Mouse (Mus musculus): ENCODE results near the gene Arhgef15. TPM values are rescaled to one million over a fixed set of nuclear protein-coding genes. Genes with fewer than 3 reads are reported as not detected.

The Arhgef15 gene
- total RNA-seq, 1 experiment: 2.5 TPM

DNA sequence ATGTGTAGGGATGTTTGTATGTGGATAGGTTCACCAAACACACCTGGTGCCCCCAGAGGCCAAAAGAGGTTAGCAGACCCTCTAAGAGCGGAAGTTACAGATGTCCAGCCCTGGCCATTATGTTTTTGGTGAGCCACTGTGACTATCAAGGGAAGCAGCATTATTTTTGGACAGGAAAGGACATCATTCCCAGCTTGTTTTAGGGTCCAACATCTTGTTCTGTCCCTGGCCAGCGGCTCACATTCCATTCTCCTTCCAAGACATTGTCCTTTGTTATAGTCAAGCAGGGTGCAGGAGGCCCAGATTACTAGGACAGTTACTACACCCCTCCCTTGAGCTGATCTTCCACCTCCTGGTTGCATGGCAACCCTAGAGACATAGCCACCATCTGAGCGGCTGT is 50.0 kb downstream of the Arhgef15 start:
- no peak overlapping the region for H3K4me3 ChIP-seq (ENCODE audit: insufficient read depth in 1 of 2, low read depth in 1 of 2, low read length in 2 of 2, poor library complexity in 1 of 2, severe bottlenecking in 1 of 2)
- peaks cover 33% of the 10 kb centered on the region for H3K36me3 ChIP-seq (ENCODE audit: control insufficient read depth, insufficient read depth, low read length, poor library complexity, severe bottlenecking)

DNA sequence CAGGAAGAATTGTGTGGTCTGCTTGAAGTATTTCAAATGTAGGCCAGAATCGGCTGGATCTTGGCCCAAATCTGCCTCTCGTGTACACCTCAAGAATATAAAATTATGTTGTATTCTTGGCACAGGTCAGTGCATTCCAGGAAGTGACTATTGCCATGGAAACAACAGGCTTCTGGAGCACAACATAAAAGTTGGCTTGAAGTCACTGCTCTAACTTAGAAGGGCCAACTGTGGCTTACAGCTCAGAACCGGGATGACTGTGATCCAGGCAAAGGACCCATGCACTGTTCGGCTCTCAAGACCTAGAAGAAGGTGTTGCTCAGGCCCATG is 50.9 kb downstream of the Arhgef15 start:
- Histone ChIP-seq H3K9ac (ENCODE audit: insufficient read depth, low read depth, low read length, poor library complexity, severe bottlenecking) (no peak overlapping the region), H3K27ac (ENCODE audit: insufficient read depth, low read depth, low read length, poor library complexity, severe bottlenecking) (no peak overlapping the region), H3K36me3 (ENCODE audit: control insufficient read depth, insufficient read depth, low read length, poor library complexity, severe bottlenecking) (peaks cover 35% of the 10 kb centered on the region), H3K9me3 (ENCODE audit: control insufficient read depth, insufficient read depth, low read depth, low read length) (no peaks in the 10 kb centered on the region), H3K4me3 (ENCODE audit: insufficient read depth in 1 of 2, low read depth in 1 of 2, low read length in 2 of 2, poor library complexity in 1 of 2, severe bottlenecking in 1 of 2) (no peak overlapping the region), H3K4me1 (ENCODE audit: control insufficient read depth in 2 of 2, insufficient read depth in 2 of 2, low read length in 2 of 2, poor library complexity in 1 of 2) (no peaks in the 10 kb centered on the region; a peak in 1 of 4 replicates)
- DNase-seq (ENCODE audit: low read depth, low spot score): no peak
- in situ Hi-C loops (cut with MboI; ENCODE audit: low sequenced_read_pairs in 2 of 2, unreplicated experiment in 2 of 2): loop anchor here in 1 of 2 experiments (5.0 kb wide), 1 partner anchor 81 kb away; no protein-coding TSS in a partner anchor
- TF ChIP-seq CHD2 (IDR thresholded peaks at IDR 0.05; ENCODE audit: low read depth, low read length) (no peak), ZNF384 (IDR thresholded peaks at IDR 0.05; ENCODE audit: low read depth, low read length) (no peak), HCFC1 (IDR thresholded peaks at IDR 0.05; ENCODE audit: borderline replicate concordance, insufficient read depth, low read length) (no peak)

More for the DNA sequence above, 50.0 kb downstream of the Arhgef15 start:
- no peaks in the 10 kb centered on the region; a peak in 1 of 4 replicates for H3K4me1 ChIP-seq (ENCODE audit: control insufficient read depth in 2 of 2, insufficient read depth in 2 of 2, low read length in 2 of 2, poor library complexity in 1 of 2)
- no peak for DNase-seq (ENCODE audit: low read depth, low spot score)
- H3K27ac ChIP-seq (ENCODE audit: insufficient read depth, low read depth, low read length, poor library complexity, severe bottlenecking): no peak overlapping the region
- H3K9ac ChIP-seq (ENCODE audit: insufficient read depth, low read depth, low read length, poor library complexity, severe bottlenecking): no peak overlapping the region
- no peaks in the 10 kb centered on the region for H3K9me3 ChIP-seq (ENCODE audit: control insufficient read depth, insufficient read depth, low read depth, low read length)
- no peak for TF ChIP-seq ZC3H11A (IDR thresholded peaks at IDR 0.05; ENCODE audit: borderline replicate concordance, low read depth, low read length)
- TF ChIP-seq CHD2 (IDR thresholded peaks at IDR 0.05; ENCODE audit: low read depth, low read length): no peak
- TF ChIP-seq MAFK (IDR thresholded peaks at IDR 0.05; ENCODE audit: insufficient read depth, low read depth, low read length): no peak
- TF ChIP-seq HCFC1 (IDR thresholded peaks at IDR 0.05; ENCODE audit: borderline replicate concordance, insufficient read depth, low read length): no peak
- no peak for TF ChIP-seq ZNF384 (IDR thresholded peaks at IDR 0.05; ENCODE audit: low read depth, low read length)
- in situ Hi-C loops (cut with MboI; ENCODE audit: low sequenced_read_pairs in 2 of 2, unreplicated experiment in 2 of 2): loop anchor here in 1 of 2 experiments (5.0 kb wide), 1 partner anchor 80 kb away; no protein-coding TSS in a partner anchor

- no peak for DNase-seq (ENCODE audit: low read depth, low spot score)
- in situ Hi-C loops (cut with MboI; ENCODE audit: low sequenced_read_pairs in 2 of 2, unreplicated experiment in 2 of 2): loop anchor here in 1 of 2 experiments (5.0 kb wide), 1 partner anchor 81 kb away; no protein-coding TSS in a partner anchor
- no peak overlapping the region for H3K27ac ChIP-seq (ENCODE audit: insufficient read depth, low read depth, low read length, poor library complexity, severe bottlenecking)
- no peak overlapping the region for H3K9ac ChIP-seq (ENCODE audit: insufficient read depth, low read depth, low read length, poor library complexity, severe bottlenecking)
- peaks cover 35% of the 10 kb centered on the region for H3K36me3 ChIP-seq (ENCODE audit: control insufficient read depth, insufficient read depth, low read length, poor library complexity, severe bottlenecking)
- no peaks in the 10 kb centered on the region; a peak in 1 of 4 replicates for H3K4me1 ChIP-seq (ENCODE audit: control insufficient read depth in 2 of 2, insufficient read depth in 2 of 2, low read length in 2 of 2, poor library complexity in 1 of 2)
- TF ChIP-seq MAFK (IDR thresholded peaks at IDR 0.05; ENCODE audit: insufficient read depth, low read depth, low read length) (no peak), CHD2 (IDR thresholded peaks at IDR 0.05; ENCODE audit: low read depth, low read length) (peak; percentile 25; the same call in 1 of the 2 replicates)
- no peaks in the 10 kb centered on the region for H3K9me3 ChIP-seq (ENCODE audit: control insufficient read depth, insufficient read depth, low read depth, low read length)
- no peak overlapping the region for H3K4me3 ChIP-seq (ENCODE audit: insufficient read depth in 1 of 2, low read depth in 1 of 2, low read length in 2 of 2, poor library complexity in 1 of 2, severe bottlenecking in 1 of 2)
These were observed 51.4 kb downstream of the Arhgef15 start for GRCm38 (mm10) chr11:68905665-68906460.

DNA sequence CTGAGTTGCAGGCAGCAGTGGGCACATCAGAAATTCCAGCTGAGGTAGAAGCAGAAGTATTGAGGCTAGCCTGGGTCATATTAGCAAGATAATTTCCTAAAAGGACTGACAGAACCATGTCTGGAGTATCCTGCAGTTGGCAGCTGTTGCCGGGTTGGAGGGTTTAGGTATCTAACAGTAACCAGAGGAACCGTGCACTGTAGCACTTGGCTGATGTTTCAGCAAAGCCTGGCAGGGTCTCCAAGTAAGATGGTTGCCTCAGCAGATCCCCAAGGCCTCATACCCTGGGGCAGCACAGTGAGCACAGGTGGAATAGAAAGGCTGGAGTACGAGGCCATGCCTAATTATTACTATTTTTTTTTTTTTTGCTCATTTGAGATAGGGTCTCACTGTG is 52.1 kb downstream of the Arhgef15 start:
- Histone ChIP-seq H3K4me3 (ENCODE audit: insufficient read depth in 1 of 2, low read depth in 1 of 2, low read length in 2 of 2, poor library complexity in 1 of 2, severe bottlenecking in 1 of 2) (peak overlapping the region in 1 of 2 experiments; percentile 11; a peak in 1 of 4 replicates), H3K9ac (ENCODE audit: insufficient read depth, low read depth, low read length, poor library complexity, severe bottlenecking) (no peak overlapping the region; the same call in 1 of the 2 replicates), H3K27ac (ENCODE audit: insufficient read depth, low read depth, low read length, poor library complexity, severe bottlenecking) (no peak overlapping the region), H3K36me3 (ENCODE audit: control insufficient read depth, insufficient read depth, low read length, poor library complexity, severe bottlenecking) (peaks cover 35% of the 10 kb centered on the region), H3K4me1 (ENCODE audit: control insufficient read depth in 2 of 2, insufficient read depth in 2 of 2, low read length in 2 of 2, poor library complexity in 1 of 2) (no peaks in the 10 kb centered on the region; a peak in 1 of 4 replicates), H3K9me3 (ENCODE audit: control insufficient read depth, insufficient read depth, low read depth, low read length) (no peaks in the 10 kb centered on the region)
- DNase-seq (ENCODE audit: low read depth, low spot score): no peak
- in situ Hi-C loops (cut with MboI; ENCODE audit: low sequenced_read_pairs in 2 of 2, unreplicated experiment in 2 of 2): loop anchor here in 1 of 2 experiments (5.0 kb wide), 1 partner anchor 82 kb away; no protein-coding TSS in a partner anchor
- no peak for TF ChIP-seq MAFK (IDR thresholded peaks at IDR 0.05; ENCODE audit: insufficient read depth, low read depth, low read length)
- no peak for TF ChIP-seq ZNF384 (IDR thresholded peaks at IDR 0.05; ENCODE audit: low read depth, low read length)
- no peak for TF ChIP-seq ZC3H11A (IDR thresholded peaks at IDR 0.05; ENCODE audit: borderline replicate concordance, low read depth, low read length)
- TF ChIP-seq CHD2 (IDR thresholded peaks at IDR 0.05; ENCODE audit: low read depth, low read length): no peak
- TF ChIP-seq HCFC1 (IDR thresholded peaks at IDR 0.05; ENCODE audit: borderline replicate concordance, insufficient read depth, low read length): no peak
